Mouse (Mus musculus): ENCODE data around the gene Hhat. TPM values are rescaled to one million over a fixed set of nuclear protein-coding genes. Genes with fewer than 3 reads are reported as not detected.

The Hhat gene
- total and polyA plus RNA-seq, 3 experiments = 0.21 to 1.2 (median 1.1) TPM

DNA sequence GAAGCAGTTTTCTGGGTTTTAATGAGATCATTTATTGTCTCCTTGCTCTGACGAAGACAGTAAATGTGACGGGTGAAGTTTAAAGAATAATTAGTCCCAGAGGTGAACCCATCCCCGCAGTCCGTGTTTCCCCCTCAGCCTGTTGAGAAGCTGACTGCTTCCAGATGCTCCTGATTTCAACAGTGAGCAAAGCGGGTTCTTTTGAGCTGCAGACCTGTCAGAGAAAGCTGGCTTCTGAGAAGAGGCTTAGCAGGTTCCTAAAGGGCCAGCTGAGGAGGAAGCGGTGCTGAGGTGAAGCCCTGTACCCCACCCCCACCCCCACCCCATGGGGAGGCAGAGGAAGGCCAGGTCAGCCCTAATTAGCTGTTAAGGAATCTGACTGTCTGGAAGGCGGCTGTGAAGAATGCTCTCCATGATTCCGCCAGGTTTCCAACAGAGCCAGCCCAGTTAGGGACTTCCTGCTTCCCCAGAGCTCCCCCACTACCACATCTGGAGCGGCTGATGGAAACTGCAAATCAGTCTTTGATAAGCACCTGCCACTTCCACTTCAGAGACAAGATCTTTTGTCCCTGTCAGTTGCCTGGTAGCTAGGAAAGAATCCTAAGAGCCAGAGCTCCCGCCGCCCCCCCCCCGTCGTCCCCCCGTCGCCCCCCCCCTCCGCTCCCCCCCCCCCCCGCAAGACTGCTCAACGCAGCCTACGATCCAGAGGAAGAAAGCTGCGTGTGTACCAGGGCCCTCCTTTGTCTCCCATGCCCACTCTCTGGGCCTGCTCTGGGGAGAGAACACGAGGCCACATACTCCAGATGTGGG, 25.4 kb upstream of the Hhat start:
- Histone ChIP-seq H3K9me3 (replicated peaks; ENCODE audit: low read length) (peaks cover 2% of the 10 kb centered on the region), H3K4me2 (ENCODE audit: insufficient read depth, low read depth, poor library complexity, severe bottlenecking) (no peak overlapping the region), H3K79me2 (replicated peaks; ENCODE audit: control insufficient read depth, extremely low read depth, insufficient read depth, poor library complexity, severe bottlenecking) (no peaks in the 10 kb centered on the region), H3K4me1 (ENCODE audit: control insufficient read depth in 1 of 2, insufficient read depth in 2 of 2) (peaks cover 0 to 15% of the 10 kb centered on the region in 2 experiments; a peak in 2 of 4 replicates), H3K9ac (ENCODE audit: insufficient read depth, low read depth) (no peak overlapping the region), H3K36me3 (replicated peaks in 1 of 2; ENCODE audit: control insufficient read depth in 1 of 2, insufficient read depth in 1 of 2, low read length in 1 of 2) (no peaks in the 10 kb centered on the region), H3K27me3 (replicated peaks) (no peaks in the 10 kb centered on the region), H3K4me3 (replicated peaks in 1 of 3; ENCODE audit: low read depth in 2 of 3, low read length in 2 of 3, poor library complexity in 1 of 3) (no peak overlapping the region), H3K27ac (ENCODE audit: insufficient read depth, low read depth) (no peak overlapping the region)
- DNase-seq (ENCODE audit: extremely low read depth) = no peak
- TF ChIP-seq EP300 (IDR thresholded peaks at IDR 0.05; ENCODE audit: low read length) = no peak
- TF ChIP-seq POLR2A (IDR thresholded peaks at IDR 0.05; ENCODE audit: low read depth, low read length) = no peak
- no peak for TF ChIP-seq USF2 (conservative IDR thresholded peaks at IDR 0.05; ENCODE audit: low read depth, low read length)
- TF ChIP-seq CHD1 (IDR thresholded peaks at IDR 0.05; ENCODE audit: low read depth, low read length) = no peak
- TF ChIP-seq MEF2A (IDR thresholded peaks at IDR 0.05; ENCODE audit: borderline replicate concordance, low read depth, low read length) = no peak
- TF ChIP-seq USF1 (IDR thresholded peaks at IDR 0.05; ENCODE audit: low read depth, low read length) = no peak
- no peak for TF ChIP-seq NELFE (IDR thresholded peaks at IDR 0.05; ENCODE audit: low read depth, low read length)
- TF ChIP-seq TCF12 (IDR thresholded peaks at IDR 0.05; ENCODE audit: low read depth, low read length) = no peak
- TF ChIP-seq TBP (conservative IDR thresholded peaks at IDR 0.05; ENCODE audit: low read depth, low read length) = no peak
- TF ChIP-seq ZMIZ1 (IDR thresholded peaks at IDR 0.05; ENCODE audit: low read depth, low read length) = no peak
- no peak for TF ChIP-seq UBTF (IDR thresholded peaks at IDR 0.05; ENCODE audit: low read depth, low read length)
- TF ChIP-seq BHLHE40 (IDR thresholded peaks at IDR 0.05; ENCODE audit: low read depth, low read length) = no peak
- no peak for TF ChIP-seq GABPA (IDR thresholded peaks at IDR 0.05; ENCODE audit: insufficient replicate concordance, low read depth, low read length)
- TF ChIP-seq RAD21 (IDR thresholded peaks at IDR 0.05; ENCODE audit: low read depth, low read length) = no peak
- TF ChIP-seq ZKSCAN1 (IDR thresholded peaks at IDR 0.05; ENCODE audit: borderline replicate concordance, low read depth, low read length) = no peak
- in situ Hi-C loops (cut with MboI; ENCODE audit: low pct_ligation_motif_present, low pct_unique_long_range_greater_than_20kb, low sequenced_read_pairs) = no loop called here
- dilution Hi-C loops (cut with MboI; ENCODE audit: extremely low pct_ligation_motif_present, extremely low pct_unique_long_range_greater_than_20kb, low sequenced_read_pairs) = no loop called here

DNA sequence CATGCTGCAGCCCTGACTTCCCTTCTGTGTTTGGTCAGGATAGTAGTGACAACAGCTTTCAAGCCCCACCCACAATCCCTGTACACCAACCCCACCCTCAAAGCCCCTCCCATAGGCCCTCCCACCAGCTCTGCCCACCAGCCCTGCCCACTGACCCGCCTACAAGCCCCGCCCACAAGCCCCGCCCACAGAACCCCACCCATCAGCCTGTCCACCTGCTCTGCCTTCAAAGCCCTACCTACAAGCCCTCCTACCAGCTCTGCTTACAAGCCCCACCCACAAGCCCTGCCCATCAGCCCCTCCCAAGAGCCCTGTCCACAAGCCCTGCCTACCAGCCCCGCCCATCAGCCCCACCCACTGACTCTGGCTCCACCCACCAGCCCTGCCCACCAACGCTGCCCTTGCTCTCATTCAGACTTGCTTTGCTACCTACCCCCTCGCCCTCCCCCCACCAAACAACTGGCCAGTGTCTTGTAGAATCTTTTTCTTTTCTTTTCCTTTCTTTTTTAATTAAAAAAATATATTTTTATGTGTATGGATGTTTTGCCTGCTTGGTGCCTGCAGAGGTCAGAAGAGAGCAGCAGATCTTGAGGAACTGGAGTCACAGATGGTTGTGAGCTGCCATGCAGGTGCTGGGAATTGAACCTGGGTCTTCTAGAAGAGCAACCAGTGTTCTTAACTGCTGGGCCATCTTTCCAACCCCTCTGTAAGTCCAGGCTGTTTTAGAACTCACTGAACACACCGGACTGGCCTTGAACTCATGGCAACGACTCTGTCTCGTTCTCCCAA, 24.1 kb upstream of the Hhat start:
- no peak overlapping the region for H3K4me2 ChIP-seq (ENCODE audit: insufficient read depth, low read depth, poor library complexity, severe bottlenecking)
- in situ Hi-C loops (cut with MboI; ENCODE audit: low pct_ligation_motif_present, low pct_unique_long_range_greater_than_20kb, low sequenced_read_pairs) (no loop called here), dilution Hi-C loops (cut with MboI; ENCODE audit: extremely low pct_ligation_motif_present, extremely low pct_unique_long_range_greater_than_20kb, low sequenced_read_pairs) (no loop called here)

More for the DNA sequence above, 24.1 kb upstream of the Hhat start:
- no peak overlapping the region for H3K4me3 ChIP-seq (replicated peaks in 1 of 3; ENCODE audit: low read depth in 2 of 3, low read length in 2 of 3, poor library complexity in 1 of 3)
- no peak overlapping the region for H3K9ac ChIP-seq (ENCODE audit: insufficient read depth, low read depth)
- H3K27ac ChIP-seq (ENCODE audit: insufficient read depth, low read depth) = no peak overlapping the region
- peaks cover 0 to 17% of the 10 kb centered on the region in 2 experiments; a peak in 2 of 4 replicates for H3K4me1 ChIP-seq (ENCODE audit: control insufficient read depth in 1 of 2, insufficient read depth in 2 of 2)
- no peaks in the 10 kb centered on the region for H3K27me3 ChIP-seq (replicated peaks)
- H3K79me2 ChIP-seq (replicated peaks; ENCODE audit: control insufficient read depth, extremely low read depth, insufficient read depth, poor library complexity, severe bottlenecking) = no peaks in the 10 kb centered on the region
- TF ChIP-seq ELF1 (IDR thresholded peaks at IDR 0.05; ENCODE audit: low read depth, low read length) (no peak), USF2 (conservative IDR thresholded peaks at IDR 0.05; ENCODE audit: low read depth, low read length) (no peak), CTCF (conservative IDR thresholded peaks at IDR 0.05 in 1 of 2, IDR thresholded peaks at IDR 0.05 in 1 of 2; ENCODE audit: low read depth in 2 of 2, low read length in 2 of 2) (no peak), MEF2A (IDR thresholded peaks at IDR 0.05; ENCODE audit: borderline replicate concordance, low read depth, low read length) (no peak), JUND (conservative IDR thresholded peaks at IDR 0.05; ENCODE audit: low read depth, low read length) (no peak), GABPA (IDR thresholded peaks at IDR 0.05; ENCODE audit: insufficient replicate concordance, low read depth, low read length) (no peak), MXI1 (IDR thresholded peaks at IDR 0.05; ENCODE audit: low read depth, low read length) (no peak), ZC3H11A (IDR thresholded peaks at IDR 0.05; ENCODE audit: low read depth, low read length) (no peak), CHD1 (IDR thresholded peaks at IDR 0.05; ENCODE audit: low read depth, low read length) (no peak), TBP (conservative IDR thresholded peaks at IDR 0.05; ENCODE audit: low read depth, low read length) (no peak)
- DNase-seq (ENCODE audit: extremely low read depth) = peak; percentile 22
- no peaks in the 10 kb centered on the region for H3K9me3 ChIP-seq (replicated peaks; ENCODE audit: low read length)
- H3K36me3 ChIP-seq (replicated peaks in 1 of 2; ENCODE audit: control insufficient read depth in 1 of 2, insufficient read depth in 1 of 2, low read length in 1 of 2) = no peaks in the 10 kb centered on the region
